Mouse (Mus musculus): ENCODE data around the gene Gm12166.

DNA sequence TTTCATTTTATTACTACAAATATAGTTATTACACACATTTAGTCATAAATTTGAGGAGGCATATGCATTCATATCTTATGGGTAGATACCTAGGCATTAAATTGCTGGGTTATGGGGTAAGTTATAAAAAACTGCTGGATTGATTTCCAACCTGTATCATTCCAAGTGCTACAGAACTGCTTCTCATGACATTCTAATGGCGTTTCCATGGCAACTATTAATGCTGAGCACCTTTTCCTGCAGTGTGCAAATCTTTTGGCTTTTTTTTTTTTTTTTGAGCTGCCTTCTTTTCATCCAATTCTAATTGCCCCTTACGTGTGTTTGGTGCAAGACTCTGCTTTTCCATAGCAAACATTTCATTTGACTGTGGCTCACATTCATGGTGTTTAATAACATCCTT is 22.1 kb downstream of the Gm12166 start:
- no peak for TF ChIP-seq CTCF (IDR thresholded peaks at IDR 0.05)
- no peak for TF ChIP-seq EP300 (IDR thresholded peaks at IDR 0.05; ENCODE audit: insufficient read depth, low read depth, low read length)

Measured in heart, adult 2 months (tissue).